Mouse (Mus musculus) layer of hippocampus, adult 2 months (tissue): ENCODE measurements around the gene Arhgap4. TPM values are rescaled to one million over a fixed set of nuclear protein-coding genes. Genes with fewer than 3 reads are reported as not detected.

Experiments
- DNase-seq, 2 experiments: peaks; one replicate each; pipeline ENCODE4 v3.0.0; 2022; ENCODE audit warnings: low spot score in 2 of 2
- H3K27ac ChIP-seq: fragments of 200-600 bp; 2 replicates; pipeline ENCODE4 v1.8.1; 2022
- H3K4me3 ChIP-seq: fragments of 200-600 bp; 2 replicates; pipeline ENCODE4 v1.8.1; 2022; ENCODE audit warnings: mild to moderate bottlenecking
- CTCF ChIP-seq: fragments of 200-600 bp; conservative IDR thresholded peaks from 2 replicates; pipeline ENCODE4 v1.8.1; 2022; ENCODE audit warnings: antibody characterized with exemption, mild to moderate bottlenecking, moderate library complexity
- long read RNA-seq, 2 experiments: library from polyadenylated mRNA; stranded (forward); transcript quantifications; one replicate each; pipeline ENCODE4 v2.0.0; 2021; ENCODE audit warnings: borderline mapping rate in 2 of 2
- total RNA-seq, 2 experiments: library from RNA; stranded (reverse); gene quantifications; 2 replicates each; pipeline ENCODE4 v1.2.3; 2021

The Arhgap4 gene
- total RNA-seq: 1 to 10 TPM; 5.3 to 7.2 TPM
- long read RNA-seq, experiment 1, partial matches to known transcripts: 0 of 5 reads
- long read RNA-seq, experiment 1, other reads (novel, unspliced or antisense): 4 of 5 reads
- long read RNA-seq, experiment 2, partial matches to known transcripts: 1 of 6 reads
- long read RNA-seq, experiment 2, other reads (novel, unspliced or antisense): 5 of 6 reads

DNA sequence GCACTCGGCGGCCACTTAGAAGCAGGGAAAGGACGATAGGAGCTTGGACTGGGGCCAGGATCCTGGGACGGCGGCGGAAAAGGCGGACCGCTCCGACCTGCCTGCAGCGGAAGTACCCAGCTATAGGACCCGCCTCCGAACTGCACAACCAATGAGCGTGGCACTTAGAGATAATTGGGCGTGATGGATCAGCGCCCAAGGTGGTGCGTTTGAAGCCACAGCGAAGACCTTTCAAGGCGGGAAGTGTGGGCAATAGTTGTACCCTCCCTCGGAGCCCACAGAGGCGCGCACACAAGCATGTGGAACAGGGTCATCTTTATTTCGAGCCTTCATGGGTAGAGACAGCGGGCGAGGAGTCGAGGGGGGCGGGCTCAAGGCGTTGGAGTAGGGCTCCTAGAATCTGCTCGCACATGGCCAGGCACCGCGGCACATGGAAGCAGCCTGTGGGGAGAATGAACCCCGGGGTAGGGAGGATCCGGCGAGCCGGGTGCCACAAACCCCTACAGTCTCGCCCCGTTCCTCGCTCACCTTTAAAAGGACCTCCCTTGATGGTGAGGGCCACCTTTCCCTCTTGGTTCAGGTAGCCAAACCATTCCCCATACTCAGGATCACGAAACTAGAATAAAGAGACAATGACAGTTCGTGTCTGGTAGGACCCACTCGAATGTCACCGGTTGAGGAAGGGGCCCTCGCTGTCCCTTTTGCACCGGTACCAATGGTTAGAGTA lies at the start of gene Arhgap4, which contains the start of gene Naa10:
Gene Arhgap4, minus strand, starts transcription at position 48 of the 727 bp plus-strand sequence.
Gene Naa10, minus strand, starts transcription at position 122 of the 727 bp plus-strand sequence.
- peak; percentile 79 to 86 for DNase-seq
- no peak for TF ChIP-seq CTCF
- H3K27ac ChIP-seq: peak within 1 kb of the TSS; percentile 89
- peak within 1 kb of the TSS; percentile 72 for H3K4me3 ChIP-seq

DNA sequence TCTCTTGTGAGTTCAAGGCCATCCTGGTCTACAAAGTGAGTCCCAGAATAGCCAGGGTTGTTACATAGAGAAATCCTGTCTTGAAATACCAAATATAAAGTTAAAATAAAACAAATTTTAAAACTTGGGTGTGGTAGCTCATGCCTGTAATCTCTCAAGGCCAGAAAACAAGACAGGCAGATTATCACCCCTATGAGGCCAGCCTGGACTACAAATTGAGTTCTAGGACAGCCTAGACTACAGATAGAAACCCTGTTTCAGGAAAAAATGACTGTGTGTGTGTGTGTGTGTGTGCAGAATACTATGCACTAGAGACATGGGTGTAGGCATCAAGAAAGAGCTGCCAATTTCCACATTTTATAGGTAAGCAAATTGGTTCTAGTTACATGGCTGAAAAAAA lies 49.1 kb upstream of the Arhgap4 start:
- no peak overlapping the region for H3K27ac ChIP-seq
- no peak for TF ChIP-seq CTCF
- DNase-seq: no peak
- no peak overlapping the region for H3K4me3 ChIP-seq

DNA sequence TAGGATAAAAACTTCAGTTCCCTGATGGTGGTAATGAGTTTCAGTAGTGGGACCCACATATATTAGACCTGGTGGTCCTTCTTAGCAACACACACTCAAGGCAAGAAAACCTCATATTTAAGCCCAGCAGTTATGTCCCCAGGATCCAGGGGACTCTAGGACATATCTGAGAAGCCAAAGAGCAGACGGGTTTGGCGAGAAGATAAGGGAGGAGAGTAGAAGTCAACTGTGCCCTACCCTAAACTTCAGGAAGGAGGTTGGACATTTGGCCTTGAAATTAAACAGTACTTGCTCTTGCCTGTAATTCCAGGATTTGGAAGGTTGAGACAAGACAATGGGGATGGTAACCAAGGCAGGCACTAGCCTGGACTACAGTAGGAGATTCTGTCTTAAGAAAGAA lies 48.1 kb upstream of the Arhgap4 start:
- no peak for DNase-seq
- H3K27ac ChIP-seq: no peak overlapping the region
- TF ChIP-seq CTCF: no peak
- H3K4me3 ChIP-seq: no peak overlapping the region

DNA sequence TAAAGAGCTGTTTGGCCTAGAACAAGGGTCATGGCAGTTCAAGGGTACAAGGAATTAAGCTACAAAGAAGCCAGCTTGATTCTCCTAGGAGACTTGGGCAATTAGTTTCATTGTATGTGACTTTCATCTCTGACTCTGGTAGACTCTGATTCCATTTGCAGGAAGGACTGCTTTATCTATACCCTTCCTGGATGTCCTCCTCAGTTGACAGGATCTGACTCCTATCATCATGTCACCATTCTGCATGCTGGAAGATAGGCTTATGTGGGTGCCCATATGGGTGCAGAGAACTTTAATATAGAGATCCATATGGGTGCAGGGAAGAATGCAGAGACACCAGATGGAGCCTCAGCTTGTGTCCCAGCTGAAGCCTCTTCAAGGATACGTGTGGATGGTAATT lies 47.5 kb upstream of the Arhgap4 start:
- DNase-seq: no peak
- H3K4me3 ChIP-seq: no peak overlapping the region
- no peak overlapping the region for H3K27ac ChIP-seq
- TF ChIP-seq CTCF: no peak

DNA sequence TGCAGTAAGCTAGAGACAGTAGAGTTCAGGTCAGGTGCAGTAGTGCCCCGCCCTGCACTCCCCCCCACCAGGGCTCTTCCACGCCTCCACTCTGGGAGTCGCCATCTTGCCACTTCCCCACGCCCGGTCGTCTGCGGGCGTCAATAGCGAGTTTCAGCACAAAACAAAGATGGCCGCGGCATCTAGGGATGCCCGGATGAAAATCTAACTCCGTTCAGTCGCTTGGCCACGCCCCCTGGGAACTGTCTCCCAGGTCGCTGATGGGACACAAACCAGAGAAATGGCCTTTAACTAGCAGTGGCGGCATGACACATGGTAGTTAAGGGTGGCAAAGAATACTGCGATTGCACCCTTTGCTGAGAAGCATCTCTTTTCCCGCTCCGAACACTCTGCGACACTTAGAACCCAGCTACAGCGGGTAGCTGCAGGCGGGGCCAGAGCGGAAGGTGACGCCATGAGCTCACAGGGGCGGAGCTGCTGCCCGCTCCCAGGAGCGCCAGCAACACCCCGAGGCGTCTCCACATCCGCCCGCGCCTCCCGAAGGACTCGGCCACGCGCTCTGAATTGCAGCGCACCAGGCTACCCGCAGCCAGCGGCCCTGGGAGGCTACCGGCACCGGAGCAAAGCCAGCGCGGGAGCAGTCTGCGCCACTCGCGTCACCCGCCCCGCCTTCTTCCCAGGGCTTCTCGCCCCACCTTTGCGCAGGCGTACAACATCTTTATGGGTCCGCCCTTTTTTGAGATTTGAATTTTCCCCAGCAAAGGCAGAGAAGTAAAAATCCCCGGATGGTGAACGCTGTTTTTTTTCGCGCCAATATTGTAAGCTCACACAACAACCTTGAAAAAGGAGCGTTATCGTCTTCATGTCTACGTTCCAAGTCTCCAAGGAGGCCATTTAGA lies 45.8 kb upstream of the Arhgap4 start:
- peak; percentile 81 to 90 for DNase-seq
- no peak for TF ChIP-seq CTCF
- Histone ChIP-seq H3K27ac (peak overlapping the region; percentile 100), H3K4me3 (peak overlapping the region; percentile 79)

DNA sequence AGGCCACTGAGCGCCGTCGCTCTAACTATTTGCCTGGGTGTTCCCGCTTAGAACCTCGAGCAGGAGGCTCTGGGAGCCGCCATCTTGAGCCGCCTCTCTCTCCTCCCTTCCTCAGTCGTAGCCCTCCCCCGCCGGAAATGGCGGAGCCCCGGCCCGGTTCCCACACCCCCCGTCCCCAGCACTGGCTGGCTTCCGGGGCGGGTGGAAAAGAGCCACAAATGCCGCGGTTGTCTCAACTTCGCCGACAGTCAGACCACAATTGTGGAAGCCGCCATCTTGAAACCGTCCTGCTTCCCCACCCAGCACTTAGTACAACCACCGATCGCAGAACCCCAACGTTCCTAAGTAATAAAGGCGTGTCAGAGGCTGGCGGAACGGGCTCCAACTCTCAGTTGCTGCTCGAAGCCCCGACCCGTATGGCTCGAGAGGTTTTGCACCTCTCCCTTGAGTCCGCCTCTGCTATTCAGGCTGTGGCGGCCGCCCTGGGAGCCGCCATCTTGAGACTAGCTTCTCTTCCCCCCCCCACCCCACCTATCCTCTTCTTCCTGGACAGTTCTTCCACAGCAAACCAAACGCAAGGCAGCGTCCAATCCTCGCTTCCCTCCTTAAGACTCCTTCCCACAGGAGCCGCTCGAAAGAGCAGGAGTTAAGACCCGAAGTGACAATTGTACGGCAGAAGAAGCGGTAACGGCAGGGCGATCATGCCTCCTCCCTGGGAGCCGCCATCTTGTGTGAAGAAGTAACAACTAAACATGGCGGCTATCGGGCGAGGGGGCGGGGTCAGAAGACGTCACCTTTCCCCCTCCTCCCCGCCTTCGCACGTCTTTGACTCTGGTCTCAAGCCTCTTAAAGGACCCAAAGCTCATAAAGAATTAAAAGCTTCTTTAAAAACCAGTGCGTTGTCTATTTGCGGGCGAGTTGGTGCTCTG lies 44.8 kb upstream of the Arhgap4 start, which contains the start of gene Hcfc1:
Gene Hcfc1, minus strand, starts transcription at position 110 of the 929 bp plus-strand sequence.
- DNase-seq: peak; percentile 86 to 90
- peak within 1 kb of the TSS; percentile 100 for H3K27ac ChIP-seq
- TF ChIP-seq CTCF: no peak
- peak within 1 kb of the TSS; percentile 79 for H3K4me3 ChIP-seq

DNA sequence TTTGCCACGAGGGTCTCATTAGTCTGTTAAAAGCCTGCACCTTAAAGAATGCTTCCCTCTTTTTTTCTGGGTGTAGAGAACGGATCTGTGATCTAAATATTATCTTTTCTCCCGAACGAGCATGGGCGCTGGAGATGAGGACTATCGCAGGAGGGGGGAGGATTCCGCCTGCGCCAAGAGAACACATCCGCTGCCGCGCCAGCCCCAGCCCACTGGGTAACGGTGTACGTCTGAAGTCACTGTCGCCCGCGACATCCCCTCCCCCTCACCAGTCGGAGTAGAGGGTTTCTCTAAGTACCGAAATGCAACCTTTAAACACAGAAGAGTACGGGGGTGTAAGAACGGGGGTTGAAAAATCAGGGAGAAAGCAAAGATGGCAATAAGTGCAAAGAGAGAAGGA lies 43.6 kb upstream of the Arhgap4 start:
- DNase-seq: peak; percentile 62 to 76
- peak overlapping the region; percentile 79 for H3K4me3 ChIP-seq
- peak overlapping the region; percentile 100 for H3K27ac ChIP-seq
- no peak for TF ChIP-seq CTCF

DNA sequence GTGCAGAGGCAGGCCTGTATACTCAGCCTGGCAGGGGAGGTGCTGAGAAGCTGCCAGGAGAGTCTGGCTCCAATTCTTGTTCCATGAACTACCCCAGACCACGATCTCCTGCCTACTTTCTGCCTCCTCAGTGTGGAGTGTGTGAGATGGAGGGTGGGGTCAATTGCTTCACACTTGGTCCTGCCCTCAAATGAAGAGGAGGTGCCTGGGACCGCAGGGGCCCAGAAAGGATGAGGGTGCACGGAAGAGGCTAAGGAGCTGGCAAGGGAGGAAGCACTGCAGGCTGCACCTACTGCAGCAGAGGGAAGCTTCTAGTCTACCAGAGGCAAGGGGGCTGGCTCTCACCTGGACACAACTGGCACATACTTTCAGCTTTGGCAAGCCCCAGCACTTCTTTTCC lies 42.7 kb upstream of the Arhgap4 start:
- peak overlapping the region; percentile 50 for H3K4me3 ChIP-seq
- DNase-seq: no peak
- peak overlapping the region; percentile 59; the same call in 1 of the 2 replicates for H3K27ac ChIP-seq
- TF ChIP-seq CTCF: no peak

DNA sequence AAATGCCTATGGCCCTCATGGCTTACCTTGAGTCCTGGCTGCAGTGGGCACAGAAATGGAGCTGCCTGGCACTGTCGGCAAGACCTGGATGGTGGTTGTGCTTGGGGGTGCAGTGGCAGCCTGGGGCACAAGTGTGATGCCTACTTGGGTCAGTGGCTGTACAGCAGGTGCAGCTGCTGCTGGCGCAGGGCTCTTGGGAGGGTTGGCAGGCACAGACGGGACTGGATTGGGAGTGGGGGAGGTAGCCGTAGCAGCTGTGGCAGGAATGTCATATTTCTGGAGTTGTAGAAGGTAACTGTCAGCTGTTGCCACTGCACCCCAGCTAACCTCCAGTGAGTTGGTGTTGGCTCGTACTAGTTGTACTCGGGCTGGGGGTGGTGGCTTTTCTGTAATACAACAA lies 33.3 kb upstream of the Arhgap4 start:
- TF ChIP-seq CTCF: no peak
- no peak for DNase-seq
- Histone ChIP-seq H3K27ac (no peak overlapping the region), H3K4me3 (no peak overlapping the region)

DNA sequence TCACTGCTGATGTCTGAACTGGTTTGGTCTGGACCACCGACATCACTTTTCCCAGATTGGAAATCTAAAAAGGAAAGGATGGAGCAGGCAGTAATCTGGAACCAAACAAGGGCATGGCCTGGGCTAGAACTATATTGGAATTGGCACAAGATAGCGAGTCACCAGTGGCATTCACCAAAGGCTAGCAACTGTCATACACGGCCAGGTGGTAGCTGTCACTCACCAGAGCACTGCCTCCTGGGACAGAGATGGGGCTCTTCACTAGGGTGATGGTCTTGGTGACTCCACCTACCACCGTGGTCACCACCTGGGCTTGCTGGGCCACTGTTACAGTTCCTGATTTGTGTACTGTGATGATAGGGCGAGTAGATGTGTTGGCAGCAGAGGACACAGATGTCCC lies 30.9 kb upstream of the Arhgap4 start:
- Histone ChIP-seq H3K4me3 (no peak overlapping the region), H3K27ac (no peak overlapping the region)
- no peak for TF ChIP-seq CTCF
- no peak for DNase-seq

DNA sequence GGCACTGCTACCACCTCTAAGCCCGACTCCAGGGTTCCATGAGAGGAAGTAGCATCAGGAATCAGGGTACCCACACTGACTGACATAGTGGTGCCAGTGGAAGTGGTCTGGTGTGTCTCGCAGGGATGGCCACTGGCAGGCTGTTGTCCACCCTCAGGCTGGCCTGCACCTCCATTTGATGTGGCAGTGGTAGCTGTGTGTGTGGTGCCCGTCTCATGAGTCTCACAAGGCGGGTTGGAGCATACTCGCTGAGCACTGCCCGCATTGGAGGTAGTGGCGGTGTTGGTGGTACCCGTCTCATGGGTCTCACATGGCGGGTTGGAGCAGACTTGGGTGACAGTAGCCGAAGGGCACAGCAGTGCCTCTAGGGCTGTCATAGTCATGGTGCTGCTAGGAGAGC lies 27.7 kb upstream of the Arhgap4 start:
- TF ChIP-seq CTCF: no peak
- H3K4me3 ChIP-seq: no peak overlapping the region
- no peak for DNase-seq
- no peak overlapping the region for H3K27ac ChIP-seq

DNA sequence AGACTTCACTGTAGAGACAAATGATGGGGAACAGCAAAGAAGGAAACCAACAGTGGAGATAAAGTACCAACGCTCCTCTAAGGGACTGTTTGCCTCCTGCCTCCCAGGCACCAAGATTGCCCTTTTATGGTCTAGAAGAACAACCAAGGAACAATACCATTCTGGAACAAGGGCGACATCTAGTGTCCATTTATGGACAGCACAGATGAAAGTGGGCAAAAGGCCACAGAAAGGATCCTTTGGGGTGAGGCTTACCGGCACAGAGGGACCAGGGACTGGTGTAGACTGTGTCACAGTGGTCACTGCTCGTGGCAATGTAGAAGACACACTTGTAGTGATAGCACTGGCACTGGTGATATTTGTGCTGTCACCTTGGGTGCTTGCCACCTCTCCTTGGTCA lies 27.0 kb upstream of the Arhgap4 start:
- peak; percentile 83 for TF ChIP-seq CTCF

More for the DNA sequence above, 27.0 kb upstream of the Arhgap4 start:
- no peak overlapping the region for H3K4me3 ChIP-seq
- peak; percentile 41 to 54 for DNase-seq
- no peak overlapping the region for H3K27ac ChIP-seq
